Mouse (Mus musculus) forebrain, embryonic 13.5 days (tissue): Measurements from ENCODE around the gene Arhgap31. TPM values are rescaled to one million over a fixed set of nuclear protein-coding genes. Genes with fewer than 3 reads are reported as not detected.

Experiments used
- ATAC-seq: fragments of 200-750 bp; cut with Nextera tagmentation; 2 replicates; pipeline ENCODE4 v1.8.0; 2017
- H3K27ac ChIP-seq: fragments of 300-500 bp; sonication (generic); 2 replicates; pipeline ENCODE4 v1.5.1; 2015; ENCODE audit warnings: inconsistent platforms, mild to moderate bottlenecking, moderate library complexity
- H3K27me3 ChIP-seq: fragments of 300-500 bp; sonication (generic); 2 replicates; pipeline ENCODE4 v1.6.1; 2015; ENCODE audit warnings: mild to moderate bottlenecking, inconsistent platforms
- H3K36me3 ChIP-seq: fragments of 300-500 bp; sonication (generic); 2 replicates; pipeline ENCODE4 v1.6.1; 2015; ENCODE audit warnings: mild to moderate bottlenecking, inconsistent platforms; ENCODE audit not compliant: poor library complexity, severe bottlenecking
- H3K4me1 ChIP-seq: fragments of 300-500 bp; sonication (generic); 2 replicates; pipeline ENCODE4 v1.6.1; 2015; ENCODE audit warnings: inconsistent platforms
- H3K4me2 ChIP-seq: fragments of 300-500 bp; sonication (generic); 2 replicates; pipeline ENCODE4 v1.6.1; 2015; ENCODE audit warnings: inconsistent platforms, mild to moderate bottlenecking, moderate library complexity
- H3K4me3 ChIP-seq: fragments of 300-500 bp; sonication (generic); 2 replicates; pipeline ENCODE4 v1.5.1; 2015; ENCODE audit warnings: mild to moderate bottlenecking, inconsistent platforms
- H3K9ac ChIP-seq: fragments of 300-500 bp; sonication (generic); 2 replicates; pipeline ENCODE4 v1.6.1; 2015; ENCODE audit warnings: mild to moderate bottlenecking, inconsistent platforms
- H3K9me3 ChIP-seq: fragments of 300-500 bp; sonication (generic); replicated peaks from 2 replicates; pipeline ENCODE4 v1.6.1; 2016; ENCODE audit warnings: inconsistent platforms
- WGBS: fragments of 180-500 bp; shearing (Covaris S2); methylation state at CpG from one replicate; pipeline ENCODE4 v1.1.7; 2015; 5-methylcytosine and 5-hydroxymethylcytosine counted together
- polyA plus RNA-seq: library from polyadenylated mRNA; unstranded; fragments of >200 nt; fragmentation: Nextera tagmentation; extraction: Ambion mirVana; gene quantifications from 2 replicates; pipeline ENCODE4 v1.2.1, GENCODE M21; 2015

Gene Arhgap31
- polyA plus RNA-seq, 1 experiment from 2014 or later = 3.6 TPM

DNA sequence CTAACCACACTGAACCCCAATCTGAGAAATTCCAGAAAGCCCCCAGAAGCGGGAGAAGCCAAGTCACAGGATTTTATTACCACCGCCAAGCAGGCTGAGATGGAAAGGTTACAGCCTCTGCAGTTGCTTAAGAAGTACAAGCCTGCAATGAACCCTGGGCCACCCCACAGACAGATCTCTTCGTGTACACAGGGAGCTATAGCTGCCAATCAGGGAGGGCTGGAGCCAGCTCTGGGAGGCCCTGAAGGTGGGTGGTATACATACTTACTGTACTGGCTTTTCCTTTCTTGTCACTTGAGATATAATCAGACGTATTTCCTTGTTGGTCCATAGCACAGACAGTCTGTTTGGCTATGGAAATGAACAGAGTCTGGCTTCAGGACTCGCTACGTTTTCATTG is 37.7 kb upstream of the Arhgap31 start:
- no peak overlapping the region for H3K27ac ChIP-seq
- no peaks in the 10 kb centered on the region for H3K27me3 ChIP-seq
- 84% methylated on average over 6 of the region's 6 CpGs for WGBS
- H3K36me3 ChIP-seq = 0 out of 2 replicates have a peak, but pooled peaks cover 6% of the 10 kb centered on the region
- H3K4me1 ChIP-seq = peaks cover 3% of the 10 kb centered on the region; the same call in 1 of the 2 replicates
- ATAC-seq = no peak
- no peak overlapping the region for H3K4me2 ChIP-seq
- no peaks in the 10 kb centered on the region for H3K9me3 ChIP-seq
- H3K9ac ChIP-seq = no peak overlapping the region
- no peak overlapping the region for H3K4me3 ChIP-seq

DNA sequence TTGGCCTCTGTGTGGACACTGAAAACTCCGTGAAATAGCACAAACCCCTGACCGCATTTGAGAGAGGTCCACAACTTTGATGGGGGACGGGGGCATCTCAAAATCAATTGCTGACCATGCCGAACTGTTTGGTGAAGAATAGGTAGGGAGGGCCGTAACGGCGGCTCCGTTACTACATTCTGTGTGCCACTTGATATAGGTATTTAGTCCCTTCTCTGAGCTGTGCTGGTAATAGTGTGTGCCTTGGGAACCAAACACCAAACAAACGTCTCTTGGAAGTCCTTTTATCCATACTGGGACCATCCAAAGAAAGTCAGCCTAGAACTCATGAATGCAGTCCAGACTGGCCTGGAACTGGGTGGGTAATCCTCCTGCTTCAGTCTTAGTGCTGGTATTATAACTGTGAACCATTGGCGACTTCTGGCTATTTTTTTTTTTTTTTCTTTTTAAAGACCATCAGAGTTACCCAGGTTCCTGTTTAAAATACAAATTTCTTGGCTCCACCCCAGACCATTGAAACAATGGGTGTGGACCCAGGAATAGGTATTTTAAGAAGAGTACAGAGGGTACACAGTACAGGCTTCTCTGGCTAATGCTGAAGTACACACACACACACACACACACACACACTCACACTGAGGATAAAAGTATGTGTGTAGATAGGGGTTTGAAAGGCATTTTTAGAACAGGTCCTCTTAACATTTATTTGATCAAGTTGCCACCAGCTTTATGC is 31.0 kb upstream of the Arhgap31 start:
- H3K27me3 ChIP-seq = no peaks in the 10 kb centered on the region
- no peak overlapping the region for H3K9ac ChIP-seq
- WGBS = 89% methylated on average over 10 of the region's 10 CpGs
- H3K9me3 ChIP-seq = no peaks in the 10 kb centered on the region
- no peaks in the 10 kb centered on the region for H3K36me3 ChIP-seq
- no peak overlapping the region for H3K4me2 ChIP-seq
- ATAC-seq = no peak
- H3K27ac ChIP-seq = no peak overlapping the region
- no peak overlapping the region for H3K4me3 ChIP-seq
- H3K4me1 ChIP-seq = peaks cover 8% of the 10 kb centered on the region; the same call in 1 of the 2 replicates

DNA sequence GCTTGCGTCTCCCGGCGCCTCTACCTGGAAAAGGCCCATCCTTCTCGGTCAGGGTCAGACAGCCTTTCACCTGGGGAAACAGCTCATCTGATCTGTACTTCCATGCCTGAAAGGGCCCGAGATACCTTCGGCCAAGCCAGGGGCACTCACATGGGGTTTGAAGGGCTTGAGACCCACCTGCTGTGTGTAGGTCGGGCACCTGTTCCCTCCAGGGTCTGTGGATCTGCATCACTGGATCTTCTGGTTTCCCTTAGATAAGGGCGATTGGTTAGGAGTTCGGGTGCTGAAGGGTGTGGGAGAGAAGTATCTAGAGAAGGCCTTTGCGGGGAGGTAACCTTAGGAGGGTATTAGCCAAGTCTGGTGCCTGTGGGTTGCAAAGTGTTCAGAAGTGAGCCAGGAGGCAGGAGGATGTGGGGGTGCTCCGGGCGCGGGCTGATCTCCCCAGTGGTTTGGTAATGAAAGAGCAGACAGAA is 29.6 kb upstream of the Arhgap31 start:
- H3K4me2 ChIP-seq = peak overlapping the region; percentile 89
- peaks cover 8% of the 10 kb centered on the region; the same call in 1 of the 2 replicates for H3K4me1 ChIP-seq
- WGBS = under 1% methylated on average over 13 of the region's 13 CpGs
- H3K36me3 ChIP-seq = no peaks in the 10 kb centered on the region
- no peaks in the 10 kb centered on the region for H3K27me3 ChIP-seq
- peak; percentile 67 for ATAC-seq
- H3K9me3 ChIP-seq = no peaks in the 10 kb centered on the region
- H3K4me3 ChIP-seq = peak overlapping the region; percentile 80
- H3K9ac ChIP-seq = peak overlapping the region; percentile 86
- H3K27ac ChIP-seq = peak overlapping the region; percentile 44; the same call in 1 of the 2 replicates

DNA sequence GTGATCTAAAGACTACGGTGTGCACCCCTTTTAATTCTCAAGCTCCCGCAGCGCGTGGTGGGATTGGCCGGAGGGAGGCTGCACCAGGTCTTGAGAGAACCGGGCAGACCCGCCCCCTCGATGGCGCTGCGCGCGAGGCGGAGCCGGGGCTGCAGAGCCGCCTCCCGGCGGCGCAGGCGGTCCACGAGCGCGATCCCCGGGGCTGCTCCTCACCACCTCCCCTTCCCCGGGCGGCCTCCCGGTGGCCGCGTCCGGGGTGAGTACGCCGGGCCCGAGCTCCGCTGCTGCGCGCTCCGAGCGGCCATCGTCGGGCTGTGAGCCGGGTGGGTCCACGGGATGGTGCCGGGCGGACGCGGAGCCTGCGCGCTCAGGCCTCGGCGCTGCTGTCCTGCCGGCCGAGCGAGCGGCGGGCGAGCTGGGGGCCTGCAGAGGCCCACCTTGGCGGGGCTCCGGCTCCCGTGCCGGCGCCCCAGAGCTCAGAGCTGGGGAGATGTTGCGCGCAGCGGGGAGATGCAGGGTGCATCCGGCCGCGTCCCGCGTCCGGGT is 29.1 kb upstream of the Arhgap31 start, which contains the start of gene B4galt4:
B4galt4 (plus strand) TSS at position 152 of the 546 bp plus-strand sequence.
- Histone ChIP-seq H3K36me3 (no peaks in the 10 kb centered on the region), H3K4me3 (peak within 1 kb of the TSS; percentile 80), H3K9me3 (no peaks in the 10 kb centered on the region), H3K27me3 (no peaks in the 10 kb centered on the region), H3K4me1 (peaks cover 8% of the 10 kb centered on the region; the same call in 1 of the 2 replicates), H3K9ac (peak within 1 kb of the TSS; percentile 86), H3K27ac (peak within 1 kb of the TSS; percentile 44), H3K4me2 (peak within 1 kb of the TSS; percentile 89)
- peak; percentile 97 for ATAC-seq
- under 1% methylated on average over 59 of the region's 69 CpGs for WGBS

- 87% methylated on average over 13 of the region's 13 CpGs for WGBS
- ATAC-seq = peak; percentile 14
Observed at GRCm38 (mm10) chr16:38741204-38741903, 28.3 kb upstream of the Arhgap31 start.

GRCm38 (mm10) chr16:38730921-38731320 is 17.8 kb upstream of the Arhgap31 start:
- 64% methylated on average over 8 of the region's 8 CpGs for WGBS
- ATAC-seq = no peak

More at GRCm38 (mm10) chr16:38741204-38741903, 28.3 kb upstream of the Arhgap31 start:
- H3K9ac ChIP-seq = peak overlapping the region; percentile 86; the same call in 1 of the 2 replicates
- H3K36me3 ChIP-seq = no peaks in the 10 kb centered on the region
- H3K27ac ChIP-seq = no peak overlapping the region
- H3K27me3 ChIP-seq = no peaks in the 10 kb centered on the region
- H3K4me2 ChIP-seq = peak overlapping the region; percentile 89
- peaks cover 8% of the 10 kb centered on the region; the same call in 1 of the 2 replicates for H3K4me1 ChIP-seq
- H3K4me3 ChIP-seq = peak overlapping the region; percentile 80
- no peaks in the 10 kb centered on the region for H3K9me3 ChIP-seq

GRCm38 (mm10) chr16:38729610-38730288 is 16.7 kb upstream of the Arhgap31 start:
- no peaks in the 10 kb centered on the region for H3K4me1 ChIP-seq
- no peak overlapping the region for H3K4me2 ChIP-seq
- 67% methylated on average over 15 of the region's 15 CpGs for WGBS
- H3K27me3 ChIP-seq = no peaks in the 10 kb centered on the region
- H3K9ac ChIP-seq = no peak overlapping the region
- H3K27ac ChIP-seq = no peak overlapping the region
- no peaks in the 10 kb centered on the region for H3K9me3 ChIP-seq
- H3K4me3 ChIP-seq = no peak overlapping the region
- peak; percentile 76; the same call in 1 of the 2 replicates for ATAC-seq
- no peaks in the 10 kb centered on the region for H3K36me3 ChIP-seq

More at GRCm38 (mm10) chr16:38730921-38731320, 17.8 kb upstream of the Arhgap31 start:
- Histone ChIP-seq H3K9ac (no peak overlapping the region), H3K9me3 (no peaks in the 10 kb centered on the region), H3K4me1 (no peaks in the 10 kb centered on the region), H3K4me2 (no peak overlapping the region), H3K4me3 (no peak overlapping the region), H3K27ac (no peak overlapping the region), H3K27me3 (no peaks in the 10 kb centered on the region), H3K36me3 (no peaks in the 10 kb centered on the region)

GRCm38 (mm10) chr16:38729139-38729538 is 16.1 kb upstream of the Arhgap31 start:
- Histone ChIP-seq H3K4me3 (no peak overlapping the region), H3K9me3 (no peaks in the 10 kb centered on the region), H3K4me1 (no peaks in the 10 kb centered on the region), H3K4me2 (no peak overlapping the region), H3K9ac (no peak overlapping the region), H3K36me3 (no peaks in the 10 kb centered on the region), H3K27me3 (no peaks in the 10 kb centered on the region), H3K27ac (no peak overlapping the region)
- WGBS = 92% methylated on average over 6 of the region's 6 CpGs
- ATAC-seq = no peak

- no peak for ATAC-seq
- Histone ChIP-seq H3K4me3 (no peak overlapping the region), H3K4me1 (no peaks in the 10 kb centered on the region), H3K4me2 (no peak overlapping the region), H3K9ac (no peak overlapping the region), H3K27ac (no peak overlapping the region), H3K9me3 (no peaks in the 10 kb centered on the region), H3K36me3 (no peaks in the 10 kb centered on the region), H3K27me3 (no peaks in the 10 kb centered on the region)
- WGBS = 93% methylated on average over 15 of the region's 15 CpGs
Observed at GRCm38 (mm10) chr16:38728576-38729132, 15.6 kb upstream of the Arhgap31 start.

- H3K4me1 ChIP-seq = no peaks in the 10 kb centered on the region
- no peak overlapping the region for H3K27ac ChIP-seq
- no peak overlapping the region for H3K4me2 ChIP-seq
- H3K36me3 ChIP-seq = no peaks in the 10 kb centered on the region
- peak; percentile 19; the same call in 1 of the 2 replicates for ATAC-seq
- H3K9ac ChIP-seq = no peak overlapping the region
- H3K9me3 ChIP-seq = no peaks in the 10 kb centered on the region
- H3K27me3 ChIP-seq = no peaks in the 10 kb centered on the region
- 48% methylated on average over 13 of the region's 13 CpGs for WGBS
- H3K4me3 ChIP-seq = no peak overlapping the region
Observed at GRCm38 (mm10) chr16:38724974-38725373, 11.9 kb upstream of the Arhgap31 start.

DNA sequence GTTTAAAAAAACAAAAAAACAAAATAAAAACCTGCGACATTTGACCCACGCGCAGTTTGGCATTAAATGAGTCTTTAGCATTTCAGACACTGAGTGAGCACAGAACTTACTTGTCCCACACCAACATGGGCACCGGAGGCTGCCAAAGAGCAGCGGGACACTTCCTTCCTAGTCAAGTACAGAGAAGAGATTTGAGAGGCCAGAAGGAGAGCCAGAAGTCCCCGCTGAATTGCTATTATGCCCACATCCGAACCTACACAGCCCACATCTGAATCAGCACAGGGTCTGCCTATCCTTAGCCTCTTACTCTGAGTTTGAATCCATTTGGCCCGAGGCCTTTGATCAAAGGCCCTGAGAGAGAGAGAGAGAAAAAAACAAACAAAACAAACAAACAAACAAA is 11.2 kb upstream of the Arhgap31 start:
- ATAC-seq = no peak
- 83% methylated on average over 8 of the region's 8 CpGs for WGBS
- H3K4me2 ChIP-seq = no peak overlapping the region

More for the DNA sequence above, 11.2 kb upstream of the Arhgap31 start:
- H3K4me1 ChIP-seq = no peaks in the 10 kb centered on the region
- H3K36me3 ChIP-seq = no peaks in the 10 kb centered on the region
- H3K27ac ChIP-seq = no peak overlapping the region
- no peak overlapping the region for H3K4me3 ChIP-seq
- no peaks in the 10 kb centered on the region for H3K27me3 ChIP-seq
- no peaks in the 10 kb centered on the region for H3K9me3 ChIP-seq
- H3K9ac ChIP-seq = no peak overlapping the region
